Mouse (Mus musculus) olfactory bulb, adult 2 months (tissue): ENCODE results near the gene Pip4p1. TPM values are rescaled to one million over a fixed set of nuclear protein-coding genes. Genes with fewer than 3 reads are reported as not detected.
A peak's percentile ranks its signal among the peaks of the same experiment; 100 is the strongest.

Experiments
- H3K27ac ChIP-seq: fragments of 200-500 bp; 2 replicates; pipeline ENCODE4 v1.5.1; 2012; ENCODE audit warnings: low read depth, low read length; ENCODE audit not compliant: insufficient read depth
- H3K4me1 ChIP-seq: fragments of 200-500 bp; 2 replicates; pipeline ENCODE4 v1.6.1; 2012; ENCODE audit warnings: low read length; ENCODE audit not compliant: control insufficient read depth, insufficient read depth
- H3K4me3 ChIP-seq: fragments of 200-500 bp; 2 replicates; pipeline ENCODE4 v1.5.1; 2012; ENCODE audit warnings: mild to moderate bottlenecking, low read depth, low read length, moderate library complexity; ENCODE audit not compliant: insufficient read depth
- CTCF ChIP-seq: fragments of 200-500 bp; IDR thresholded peaks from 2 replicates; pipeline ENCODE4 v1.5.1; 2012; ENCODE audit warnings: low read depth, mild to moderate bottlenecking, low read length, moderate library complexity; ENCODE audit not compliant: insufficient read depth
- POLR2A ChIP-seq: fragments of 200-500 bp; IDR thresholded peaks from 2 replicates; pipeline ENCODE4 v1.6.1; 2012; ENCODE audit warnings: mild to moderate bottlenecking, low read depth, low read length, moderate library complexity; ENCODE audit not compliant: insufficient read depth
- WGBS: fragments of 180-500 bp; shearing (Covaris S2); methylation state at CpG from one replicate; pipeline ENCODE4 v1.1.7; 2018; 5-methylcytosine and 5-hydroxymethylcytosine counted together
- polyA plus RNA-seq: library from polyadenylated mRNA; stranded (reverse); fragments of >200 nt; gene quantifications from 2 replicates; pipeline ENCODE4 v1.2.4, GENCODE M21; 2012; ENCODE audit warnings: low replicate concordance; ENCODE audit not compliant: missing spikeins, insufficient read depth, insufficient read length

Gene Pip4p1
- polyA plus RNA-seq, 1 experiment: not detected

DNA sequence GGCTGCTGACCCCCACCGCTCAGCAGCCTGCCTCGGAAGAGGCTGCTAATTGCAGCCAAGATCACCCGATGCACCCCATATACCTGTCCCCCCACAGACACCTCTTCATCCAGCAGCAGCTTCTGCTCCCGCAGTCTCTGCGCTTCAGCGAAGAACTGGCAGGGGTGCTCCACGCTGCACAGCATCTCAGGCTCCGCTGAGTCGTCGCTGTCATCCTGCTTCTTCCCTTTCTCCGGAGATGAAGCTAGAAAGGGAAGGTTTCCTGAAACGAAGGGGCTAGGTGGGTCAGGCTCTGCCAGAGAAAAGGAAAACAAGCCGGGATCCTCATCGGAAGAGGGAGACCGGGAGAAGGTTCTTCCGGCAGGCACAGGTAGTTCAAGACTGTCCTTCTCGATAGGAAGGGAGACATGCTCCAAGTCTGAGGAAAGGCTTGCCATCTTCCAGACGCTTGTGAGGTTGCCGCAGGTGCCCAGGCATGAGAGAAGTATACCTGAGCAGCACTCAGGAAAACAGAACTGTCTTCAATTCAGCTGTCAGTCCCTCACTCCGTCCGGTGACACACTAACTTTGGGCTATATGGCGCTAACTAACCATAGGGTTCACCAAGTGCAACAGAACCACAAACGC lies 33.8 kb downstream of the Pip4p1 start:
- Histone ChIP-seq H3K27ac (peak overlapping the region; percentile 6; the same call in 1 of the 2 replicates), H3K4me1 (peaks cover 14% of the 10 kb centered on the region), H3K4me3 (peak overlapping the region; percentile 48)
- WGBS: 17% methylated on average over 23 of the region's 23 CpGs
- TF ChIP-seq POLR2A (no peak), CTCF (no peak)

DNA sequence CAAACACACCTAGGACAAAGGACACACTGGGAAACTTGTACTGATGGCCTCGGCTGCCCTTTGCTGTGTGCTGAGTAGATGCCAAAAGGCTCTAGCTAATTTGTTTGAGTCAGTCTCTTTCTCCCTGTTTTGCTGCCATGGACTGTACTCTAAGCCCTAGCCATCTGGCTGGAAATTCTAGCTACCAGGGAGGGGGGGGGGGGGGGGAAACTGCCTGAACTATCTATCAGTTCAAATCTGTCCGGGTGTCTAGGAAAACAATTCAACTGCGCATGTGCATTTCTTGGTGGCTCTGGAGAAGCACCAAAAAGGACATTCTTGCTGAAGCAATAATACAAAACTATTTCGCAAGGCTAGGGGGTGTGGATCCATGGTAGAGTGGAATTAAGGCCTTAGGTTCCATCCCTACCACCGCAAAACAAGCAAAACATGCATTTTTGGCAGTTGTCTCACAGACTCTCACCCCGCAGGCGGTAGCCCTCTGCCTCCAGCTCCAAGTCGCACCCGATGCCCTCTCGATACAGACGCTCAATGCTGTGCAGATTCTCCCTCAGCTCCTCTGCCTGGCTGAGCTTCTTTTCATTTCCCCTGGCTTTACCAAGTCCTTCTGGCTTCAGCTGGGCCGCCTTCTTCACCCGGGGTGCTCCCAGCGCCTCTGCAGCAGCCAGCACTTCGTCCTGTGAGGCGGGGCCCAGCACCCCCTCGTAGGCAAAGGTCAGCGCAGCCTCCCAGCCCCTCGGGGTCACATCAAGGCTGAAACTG lies 34.5 kb downstream of the Pip4p1 start:
- 11% methylated on average over 19 of the region's 19 CpGs for WGBS
- H3K27ac ChIP-seq: peak overlapping the region; percentile 6; the same call in 1 of the 2 replicates

DNA sequence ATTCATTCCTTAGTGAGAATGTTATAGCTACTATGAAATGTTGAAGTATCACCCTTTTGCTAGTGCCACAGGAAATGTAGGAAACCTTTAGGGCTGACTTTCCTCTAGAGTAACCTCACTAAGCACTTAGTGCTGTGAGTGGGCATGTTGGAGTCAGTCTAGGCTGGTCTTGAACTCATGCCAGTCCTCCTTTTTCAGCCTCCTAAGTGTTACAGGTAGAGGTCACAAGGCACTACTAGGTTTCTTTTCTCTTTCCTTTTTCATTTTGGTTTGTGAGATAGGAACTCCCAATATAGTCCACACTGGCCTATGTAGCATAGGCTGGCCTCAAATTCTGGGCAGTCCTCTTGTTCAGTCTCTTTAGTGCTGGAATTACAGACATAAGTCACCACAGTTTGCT lies 35.2 kb downstream of the Pip4p1 start:
- Histone ChIP-seq H3K4me3 (no peak overlapping the region), H3K27ac (no peak overlapping the region), H3K4me1 (peaks cover 14% of the 10 kb centered on the region)
- no peak for TF ChIP-seq CTCF
- TF ChIP-seq POLR2A: no peak

More for the DNA sequence above, 34.5 kb downstream of the Pip4p1 start:
- TF ChIP-seq CTCF (no peak), POLR2A (no peak)
- Histone ChIP-seq H3K4me3 (peak overlapping the region; percentile 48), H3K4me1 (peaks cover 14% of the 10 kb centered on the region)

DNA sequence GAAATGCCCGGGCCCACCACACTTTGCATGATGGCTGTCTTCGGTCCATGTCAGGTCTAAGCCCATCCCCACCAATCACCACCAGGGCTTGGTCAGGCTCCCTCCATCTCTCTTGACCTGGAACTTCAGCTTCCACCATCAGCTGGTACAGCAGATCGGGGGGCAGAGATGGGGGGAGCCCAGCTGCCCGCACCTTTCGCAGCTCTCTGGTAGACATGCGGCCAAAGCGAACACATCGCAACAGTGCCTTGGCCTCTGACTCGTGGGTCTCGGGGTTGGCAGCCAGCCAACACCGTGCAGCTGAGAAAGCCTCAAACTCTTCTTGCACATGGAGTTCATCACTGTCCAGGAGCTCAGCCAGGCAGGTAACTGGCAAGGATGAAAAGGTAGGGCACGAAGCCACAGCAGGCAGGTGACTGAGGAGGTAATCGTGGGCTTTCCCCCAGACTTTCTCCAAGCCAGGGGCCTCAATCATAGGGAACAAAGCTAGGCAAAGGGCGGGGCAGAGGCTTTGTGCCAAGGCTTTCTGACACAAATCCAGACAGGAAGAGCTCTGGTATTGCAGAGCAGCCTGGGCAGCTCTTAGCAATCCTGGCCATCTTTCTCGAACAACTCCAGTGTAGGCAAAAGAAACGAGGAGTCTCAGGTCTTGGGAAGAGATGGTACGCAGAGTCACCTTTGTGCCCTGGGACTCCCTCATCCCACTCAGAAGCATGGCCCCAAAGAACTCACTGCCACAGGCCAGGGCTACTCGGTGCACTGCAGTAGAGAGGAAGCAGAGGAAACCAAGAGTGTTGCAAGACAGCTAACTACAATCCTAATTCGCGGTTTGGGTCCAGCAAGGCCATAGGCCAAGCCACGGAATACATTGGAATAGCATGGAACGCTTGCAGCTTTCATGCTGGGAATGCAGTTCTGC lies 37.9 kb downstream of the Pip4p1 start:
- H3K27ac ChIP-seq: no peak overlapping the region
- no peak overlapping the region for H3K4me3 ChIP-seq
- WGBS: 68% methylated on average over 22 of the region's 22 CpGs
- peaks cover 14% of the 10 kb centered on the region for H3K4me1 ChIP-seq
- TF ChIP-seq CTCF (no peak), POLR2A (no peak)

DNA sequence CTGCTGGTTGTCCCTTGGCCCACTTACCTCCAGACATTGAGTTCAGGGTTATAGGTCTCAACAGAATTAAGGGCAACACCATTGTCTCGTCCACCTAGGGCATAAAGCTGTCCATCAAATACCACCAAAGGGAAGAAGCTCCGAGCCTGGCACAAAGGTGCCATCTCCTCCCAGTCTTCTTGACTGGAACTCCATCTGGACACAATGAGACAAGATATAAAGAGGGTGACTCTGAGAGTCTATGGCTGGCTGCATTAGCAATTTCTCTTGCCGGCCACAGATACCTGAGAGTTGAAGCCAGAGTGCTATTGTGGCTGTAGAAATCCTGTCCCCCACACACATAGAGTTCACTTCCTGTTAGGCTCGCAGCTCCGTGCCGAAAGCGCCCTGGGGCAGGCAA lies 38.6 kb downstream of the Pip4p1 start:
- Histone ChIP-seq H3K4me1 (peaks cover 10% of the 10 kb centered on the region), H3K4me3 (no peak overlapping the region), H3K27ac (no peak overlapping the region)
- no peak for TF ChIP-seq POLR2A
- TF ChIP-seq CTCF: no peak
- 92% methylated on average over 7 of the region's 7 CpGs for WGBS

DNA sequence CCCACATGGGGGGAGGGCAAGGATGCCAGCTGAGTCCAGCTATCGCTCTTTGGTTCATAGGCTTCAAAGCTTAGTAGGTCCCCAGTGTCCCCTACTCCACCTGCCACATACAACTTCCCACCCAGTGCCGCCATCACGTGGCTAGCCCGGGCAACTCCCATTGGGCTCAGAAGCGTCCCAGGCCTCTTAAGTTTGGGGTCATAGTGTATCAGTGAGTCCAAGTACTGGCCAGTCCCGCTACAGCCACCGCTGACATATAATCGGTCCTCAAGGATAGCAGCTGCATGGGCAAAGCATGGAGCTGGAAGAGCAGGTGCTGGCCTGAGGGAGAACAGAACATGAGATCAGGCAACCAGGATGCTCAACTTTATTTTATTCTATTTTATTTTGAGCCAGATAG lies 39.0 kb downstream of the Pip4p1 start:
- H3K27ac ChIP-seq: no peak overlapping the region
- TF ChIP-seq POLR2A (no peak), CTCF (no peak)
- peaks cover 5% of the 10 kb centered on the region for H3K4me1 ChIP-seq
- no peak overlapping the region for H3K4me3 ChIP-seq
- WGBS: 96% methylated on average over 8 of the region's 8 CpGs

DNA sequence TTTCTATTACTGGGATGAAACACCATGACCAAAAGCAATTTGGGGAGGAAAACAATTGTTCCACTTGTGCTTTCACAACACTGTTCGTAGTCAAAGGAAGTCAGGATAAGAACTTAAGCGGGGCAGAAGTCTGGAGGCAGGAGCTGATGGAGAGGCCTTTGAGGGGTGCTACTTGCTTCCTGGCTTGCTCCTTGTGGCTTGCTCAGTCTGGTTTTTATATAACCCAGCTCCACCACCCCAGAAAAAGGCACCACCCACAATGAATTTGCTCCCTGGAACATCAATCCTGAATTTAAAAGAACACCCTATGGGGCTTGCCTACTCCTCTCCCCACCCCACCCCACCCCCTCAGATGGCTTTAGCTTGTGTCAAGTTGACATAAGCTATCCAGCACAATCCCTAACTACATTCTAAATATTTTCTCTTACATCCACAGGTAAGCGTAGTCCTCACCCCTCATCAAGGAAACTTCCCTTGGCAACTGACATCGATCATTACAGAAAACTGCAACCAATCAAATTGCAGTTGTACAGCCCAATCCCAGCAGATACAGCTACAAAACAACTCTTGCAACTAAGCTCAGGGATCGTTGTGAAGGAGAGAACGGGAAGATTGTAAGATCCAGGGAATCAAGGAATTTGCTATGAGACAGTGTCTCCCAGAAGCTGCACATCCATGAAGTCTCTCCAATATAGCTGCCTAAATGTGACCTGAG lies 54.3 kb downstream of the Pip4p1 start:
- H3K27ac ChIP-seq: no peak overlapping the region
- H3K4me1 ChIP-seq: no peaks in the 10 kb centered on the region
- 83% methylated on average over 6 of the region's 6 CpGs for WGBS
- H3K4me3 ChIP-seq: no peak overlapping the region
- TF ChIP-seq POLR2A (no peak), CTCF (no peak)

Other genes with a start within 250 kb of the Pip4p1 start
- not detected in 2 replicates for gene Olfr747, start 237.7 kb downstream of the Pip4p1 start, polyA plus RNA-seq
- gene Olfr748, start 223.5 kb downstream of the Pip4p1 start, polyA plus RNA-seq: not detected in 2 replicates
- not detected in 2 replicates for gene Olfr749, start 185.8 kb downstream of the Pip4p1 start, polyA plus RNA-seq
- not detected in 2 replicates for gene Ttc5, start 145.3 kb downstream of the Pip4p1 start, polyA plus RNA-seq
- not detected in 2 replicates for gene Ccnb1ip1, start 123.1 kb downstream of the Pip4p1 start, polyA plus RNA-seq
- not detected in 2 replicates for gene Parp2, start 123.0 kb downstream of the Pip4p1 start, polyA plus RNA-seq
- not detected in 2 replicates for gene Tep1, start 60.3 kb downstream of the Pip4p1 start, polyA plus RNA-seq
- gene Klhl33, start 33.3 kb downstream of the Pip4p1 start, polyA plus RNA-seq: not detected in 2 replicates
- not detected in 2 replicates for gene Osgep, start 6.0 kb downstream of the Pip4p1 start, polyA plus RNA-seq
- not detected in 2 replicates for gene Apex1, start 5.9 kb downstream of the Pip4p1 start, polyA plus RNA-seq
- gene Pnp, start 226 bp upstream of the Pip4p1 start, polyA plus RNA-seq: not detected in 2 replicates
- gene Gm49342, start 13.7 kb upstream of the Pip4p1 start, polyA plus RNA-seq: not detected in 2 replicates
- not detected in 2 replicates for gene Pnp2, start 25.1 kb upstream of the Pip4p1 start, polyA plus RNA-seq
- not detected in 2 replicates for gene Rnase10, start 76.9 kb upstream of the Pip4p1 start, polyA plus RNA-seq
- gene Rnase9, start 111.0 kb upstream of the Pip4p1 start, polyA plus RNA-seq: not detected in 2 replicates
- not detected in 2 replicates for gene Rnase11, start 119.3 kb upstream of the Pip4p1 start, polyA plus RNA-seq
- not detected in 2 replicates for gene Rnase12, start 126.8 kb upstream of the Pip4p1 start, polyA plus RNA-seq
- gene Olfr750, start 143.6 kb upstream of the Pip4p1 start, polyA plus RNA-seq: not detected in 2 replicates
- gene Rnase4, start 160.2 kb upstream of the Pip4p1 start, polyA plus RNA-seq: not detected in 2 replicates
- not detected in 2 replicates for gene Ang, start 160.3 kb upstream of the Pip4p1 start, polyA plus RNA-seq
- not detected in 2 replicates for gene Eddm3b, start 183.6 kb upstream of the Pip4p1 start, polyA plus RNA-seq
- gene Rnase6, start 193.1 kb upstream of the Pip4p1 start, polyA plus RNA-seq: not detected in 2 replicates
- not detected in 2 replicates for gene Rnase1, start 215.9 kb upstream of the Pip4p1 start, polyA plus RNA-seq
- not detected in 2 replicates for gene Rnase2b, start 231.4 kb upstream of the Pip4p1 start, polyA plus RNA-seq